Mouse (Mus musculus): ENCODE results near the gene Ccdc126. TPM values are rescaled to one million over a fixed set of nuclear protein-coding genes. Genes with fewer than 3 reads are reported as not detected.
A peak's percentile ranks its signal among the peaks of the same experiment; 100 is the strongest.

Ccdc126 gene
- polyA plus RNA-seq, 1 experiment from 2014 or later: 11.9 TPM

DNA sequence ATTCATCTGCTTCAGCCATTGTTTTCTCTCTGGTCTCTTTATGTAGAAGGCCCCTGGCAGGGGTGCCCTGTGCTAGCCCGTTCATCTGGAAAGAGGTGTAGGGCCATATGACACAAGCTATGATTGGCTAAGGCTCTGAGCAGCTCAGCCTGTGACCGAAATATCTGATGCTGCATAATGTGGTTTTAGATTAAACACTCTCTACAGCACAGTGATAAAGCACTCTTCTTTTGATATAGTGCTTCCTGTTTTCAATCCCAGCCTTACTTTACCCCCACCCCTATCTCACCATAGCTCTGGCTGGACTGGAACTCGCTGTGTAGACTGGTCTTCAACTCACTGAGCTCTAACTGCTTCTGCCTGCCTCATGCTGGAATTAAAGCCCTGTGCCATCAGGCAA, 2.3 kb downstream of the Ccdc126 start:
- no peak overlapping the region for H3K4me2 ChIP-seq (replicated peaks)
- H3K27ac ChIP-seq: no peak overlapping the region
- no peaks in the 10 kb centered on the region for H3K9me3 ChIP-seq
- no peaks in the 10 kb centered on the region for H3K36me3 ChIP-seq
- H3K9ac ChIP-seq: no peak overlapping the region
- H3K27me3 ChIP-seq (replicated peaks): no peaks in the 10 kb centered on the region
- H3K4me3 ChIP-seq (replicated peaks): no peak overlapping the region
- 0 out of 2 replicates have a peak, but pooled peaks cover 4% of the 10 kb centered on the region for H3K4me1 ChIP-seq (replicated peaks)
- WGBS: 62% methylated on average over 3 of the region's 3 CpGs
- ATAC-seq: no peak

DNA sequence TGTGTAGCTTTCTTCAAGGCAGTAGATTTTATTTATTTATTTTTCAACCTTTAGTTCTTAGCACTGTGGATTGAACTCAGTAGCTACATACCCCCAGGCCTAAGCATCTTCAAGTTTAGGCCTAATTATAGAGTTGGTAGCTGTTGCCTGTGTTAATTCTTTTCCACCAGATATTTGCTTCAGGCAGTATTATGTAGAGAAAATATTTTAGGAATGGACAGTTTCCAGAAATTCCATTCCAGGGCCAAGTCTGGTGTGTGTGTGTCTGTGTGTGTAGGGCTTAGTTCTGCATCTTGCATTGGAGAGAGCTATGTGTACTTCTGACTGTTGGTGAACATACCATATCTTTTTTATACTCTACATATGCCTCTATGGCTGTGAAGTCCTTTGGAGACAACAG, 3.0 kb downstream of the Ccdc126 start:
- Histone ChIP-seq H3K36me3 (no peaks in the 10 kb centered on the region), H3K27me3 (replicated peaks) (no peaks in the 10 kb centered on the region), H3K9me3 (no peaks in the 10 kb centered on the region), H3K4me1 (replicated peaks) (0 out of 2 replicates have a peak, but pooled peaks cover 4% of the 10 kb centered on the region), H3K4me2 (replicated peaks) (no peak overlapping the region), H3K4me3 (replicated peaks) (no peak overlapping the region), H3K27ac (no peak overlapping the region), H3K9ac (no peak overlapping the region)
- no peak for ATAC-seq

DNA sequence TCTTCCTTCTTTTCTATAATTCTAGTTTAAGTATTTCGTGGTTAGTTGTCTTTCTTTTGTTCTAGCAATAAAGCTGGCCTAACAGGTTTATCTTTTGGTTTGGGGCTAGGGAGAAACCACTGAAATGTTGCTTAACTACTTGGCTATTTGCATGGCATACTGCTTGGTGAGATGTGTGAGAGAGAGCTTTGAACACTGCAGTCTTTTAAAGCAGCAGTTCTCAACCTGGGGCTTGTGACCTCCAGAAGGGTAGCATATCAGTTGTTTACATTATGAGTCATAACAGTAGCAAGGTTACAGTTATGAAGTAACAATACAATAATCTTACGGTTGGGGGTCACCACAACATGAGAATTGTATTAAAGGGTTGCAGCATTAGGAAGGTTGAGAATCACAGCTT, 3.9 kb downstream of the Ccdc126 start:
- H3K9me3 ChIP-seq: no peaks in the 10 kb centered on the region
- H3K27me3 ChIP-seq (replicated peaks): no peaks in the 10 kb centered on the region
- H3K36me3 ChIP-seq: no peaks in the 10 kb centered on the region
- no peak overlapping the region for H3K9ac ChIP-seq
- H3K4me1 ChIP-seq (replicated peaks): 0 out of 2 replicates have a peak, but pooled peaks cover 4% of the 10 kb centered on the region
- no peak for ATAC-seq
- 39% methylated on average over 2 of the region's 2 CpGs for whole genome bisulfite sequencing
- H3K4me2 ChIP-seq (replicated peaks): no peak overlapping the region
- no peak overlapping the region for H3K27ac ChIP-seq
- no peak overlapping the region for H3K4me3 ChIP-seq (replicated peaks)

DNA sequence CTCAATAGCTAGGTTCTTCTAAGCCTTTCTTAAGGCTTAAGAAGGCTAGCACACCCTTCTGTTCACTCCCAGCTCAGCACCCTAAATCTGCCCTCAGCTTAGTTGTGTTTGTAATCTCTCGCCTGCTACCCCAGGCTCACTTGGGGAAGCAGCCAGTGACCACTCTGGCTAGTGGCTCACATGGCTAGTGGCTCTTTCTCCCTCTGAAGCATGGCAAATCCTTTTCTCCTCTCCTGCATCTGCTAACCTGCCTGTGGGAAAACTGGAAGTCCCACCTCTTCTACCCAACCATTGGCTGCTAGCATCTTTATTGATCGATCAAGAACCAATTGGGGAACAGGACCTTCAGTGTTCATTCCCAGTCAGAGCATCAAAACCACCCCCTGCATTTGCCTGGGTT, 5.5 kb downstream of the Ccdc126 start:
- 72% methylated on average over 2 of the region's 2 CpGs for WGBS
- ATAC-seq: no peak

GRCm38 (mm10) chr6:49325294-49325693, 6.2 kb downstream of the Ccdc126 start:
- no peak overlapping the region for H3K4me2 ChIP-seq (replicated peaks)
- 0 out of 2 replicates have a peak, but pooled peaks cover 4% of the 10 kb centered on the region for H3K4me1 ChIP-seq (replicated peaks)
- no peak overlapping the region for H3K4me3 ChIP-seq (replicated peaks)
- H3K27me3 ChIP-seq (replicated peaks): no peaks in the 10 kb centered on the region
- no peak for ATAC-seq
- H3K9me3 ChIP-seq: no peaks in the 10 kb centered on the region
- 90% methylated on average over 1 of the region's 1 CpGs for WGBS
- H3K36me3 ChIP-seq: no peaks in the 10 kb centered on the region
- H3K27ac ChIP-seq: no peak overlapping the region
- no peak overlapping the region for H3K9ac ChIP-seq

More for the DNA sequence above, 5.5 kb downstream of the Ccdc126 start:
- H3K36me3 ChIP-seq: no peaks in the 10 kb centered on the region
- no peaks in the 10 kb centered on the region for H3K9me3 ChIP-seq
- H3K4me3 ChIP-seq (replicated peaks): no peak overlapping the region
- no peak overlapping the region for H3K4me2 ChIP-seq (replicated peaks)
- 0 out of 2 replicates have a peak, but pooled peaks cover 4% of the 10 kb centered on the region for H3K4me1 ChIP-seq (replicated peaks)
- H3K27me3 ChIP-seq (replicated peaks): no peaks in the 10 kb centered on the region
- no peak overlapping the region for H3K27ac ChIP-seq
- H3K9ac ChIP-seq: no peak overlapping the region

- no peaks in the 10 kb centered on the region for H3K27me3 ChIP-seq (replicated peaks)
- 83% methylated on average over 3 of the region's 3 CpGs for WGBS
These were observed 7.8 kb downstream of the Ccdc126 start for GRCm38 (mm10) chr6:49326846-49327245.

DNA sequence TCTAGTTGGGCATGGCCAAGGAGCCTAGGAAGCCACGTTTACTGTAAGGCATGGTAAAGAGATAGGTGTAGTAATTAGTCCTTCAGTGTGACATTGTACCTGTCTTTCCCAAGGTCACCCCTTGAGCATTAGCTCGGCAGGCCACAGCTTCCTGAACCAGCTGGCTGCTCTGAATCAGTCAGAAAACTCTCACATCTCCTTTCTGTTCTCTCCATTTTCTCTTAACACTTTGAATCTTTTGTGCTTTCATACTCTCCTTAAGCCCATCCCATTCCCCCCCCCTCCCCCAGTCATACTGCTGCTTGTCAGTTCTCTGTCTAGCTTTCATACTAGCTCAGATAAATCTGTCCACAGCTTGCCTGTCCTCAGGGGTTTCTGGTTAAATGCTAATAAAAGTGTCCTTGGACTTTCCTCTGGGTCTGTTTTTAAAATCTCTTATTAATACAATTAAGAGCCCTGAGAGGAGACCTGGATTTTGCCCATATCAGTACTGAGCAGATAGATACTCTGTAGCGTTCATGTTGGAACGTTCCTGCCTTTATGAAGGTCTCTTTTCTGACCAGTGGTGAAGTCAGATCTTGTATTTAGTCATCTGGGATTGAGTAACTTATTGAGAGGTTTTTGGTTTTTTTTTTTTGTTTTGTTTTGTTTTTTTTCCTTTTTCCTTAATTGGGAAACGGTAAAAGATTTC, 12.4 kb downstream of the Ccdc126 start:
- Histone ChIP-seq H3K9ac (no peak overlapping the region), H3K4me1 (replicated peaks) (no peaks in the 10 kb centered on the region), H3K27ac (no peak overlapping the region), H3K9me3 (no peaks in the 10 kb centered on the region), H3K4me3 (replicated peaks) (no peak overlapping the region), H3K36me3 (no peaks in the 10 kb centered on the region), H3K4me2 (replicated peaks) (no peak overlapping the region), H3K27me3 (replicated peaks) (no peaks in the 10 kb centered on the region)
- no peak for ATAC-seq
- WGBS: 57% methylated on average over 5 of the region's 5 CpGs

More at GRCm38 (mm10) chr6:49326846-49327245, 7.8 kb downstream of the Ccdc126 start:
- H3K4me1 ChIP-seq (replicated peaks): 0 out of 2 replicates have a peak, but pooled peaks cover 4% of the 10 kb centered on the region
- H3K4me2 ChIP-seq (replicated peaks): no peak overlapping the region
- no peak overlapping the region for H3K4me3 ChIP-seq (replicated peaks)
- H3K9ac ChIP-seq: no peak overlapping the region
- H3K9me3 ChIP-seq: no peaks in the 10 kb centered on the region
- ATAC-seq: no peak
- H3K36me3 ChIP-seq: no peaks in the 10 kb centered on the region
- no peak overlapping the region for H3K27ac ChIP-seq

DNA sequence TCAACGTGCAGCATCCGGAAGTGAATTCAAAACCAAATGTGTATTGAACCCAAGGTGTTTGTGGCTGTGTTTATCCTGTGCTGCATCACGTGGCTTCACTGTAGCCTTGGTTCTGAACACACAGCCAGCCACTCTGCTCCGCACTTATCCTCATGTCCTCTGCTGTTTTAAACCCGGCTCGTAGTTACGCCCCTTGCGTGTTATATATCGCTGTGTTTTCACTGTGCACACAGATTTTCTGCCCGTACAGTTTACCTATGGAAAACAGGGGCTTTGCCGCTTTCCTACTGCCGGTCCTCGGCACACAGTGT, 12.9 kb downstream of the Ccdc126 start:
- Histone ChIP-seq H3K27ac (no peak overlapping the region), H3K9me3 (no peaks in the 10 kb centered on the region), H3K4me2 (replicated peaks) (0 out of 2 replicates have a peak overlapping the region, but pooled peaks have one; percentile 9), H3K36me3 (no peaks in the 10 kb centered on the region), H3K4me3 (replicated peaks) (no peak overlapping the region), H3K9ac (no peak overlapping the region), H3K27me3 (replicated peaks) (no peaks in the 10 kb centered on the region), H3K4me1 (replicated peaks) (no peaks in the 10 kb centered on the region)
- no peak for ATAC-seq
- 55% methylated on average over 13 of the region's 13 CpGs for WGBS

DNA sequence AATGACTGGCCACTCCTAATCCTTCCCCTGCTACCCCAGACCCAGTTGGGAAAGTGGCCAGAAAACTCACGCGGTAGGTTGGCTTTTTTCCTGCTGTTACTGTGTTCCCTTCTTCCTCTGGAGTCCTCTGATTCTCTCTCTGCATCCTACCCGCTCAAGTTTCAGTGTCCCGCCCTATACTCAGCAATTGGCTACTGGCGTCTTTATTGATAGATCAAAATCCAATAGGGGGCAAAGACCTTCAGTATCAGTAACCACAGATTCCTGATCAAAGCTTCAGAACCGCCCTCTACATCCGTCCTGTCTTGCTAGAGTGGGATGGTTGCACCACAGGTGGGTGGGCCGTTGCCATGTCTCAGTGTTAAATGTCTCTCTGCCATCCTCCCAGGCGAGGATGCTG, 19.5 kb downstream of the Ccdc126 start:
- Histone ChIP-seq H3K4me3 (replicated peaks) (no peak overlapping the region), H3K36me3 (no peaks in the 10 kb centered on the region), H3K4me1 (replicated peaks) (no peaks in the 10 kb centered on the region), H3K27ac (no peak overlapping the region), H3K4me2 (replicated peaks) (no peak overlapping the region), H3K9me3 (no peaks in the 10 kb centered on the region), H3K27me3 (replicated peaks) (no peaks in the 10 kb centered on the region), H3K9ac (no peak overlapping the region)
- WGBS: 32% methylated on average over 9 of the region's 9 CpGs
- no peak for ATAC-seq

DNA sequence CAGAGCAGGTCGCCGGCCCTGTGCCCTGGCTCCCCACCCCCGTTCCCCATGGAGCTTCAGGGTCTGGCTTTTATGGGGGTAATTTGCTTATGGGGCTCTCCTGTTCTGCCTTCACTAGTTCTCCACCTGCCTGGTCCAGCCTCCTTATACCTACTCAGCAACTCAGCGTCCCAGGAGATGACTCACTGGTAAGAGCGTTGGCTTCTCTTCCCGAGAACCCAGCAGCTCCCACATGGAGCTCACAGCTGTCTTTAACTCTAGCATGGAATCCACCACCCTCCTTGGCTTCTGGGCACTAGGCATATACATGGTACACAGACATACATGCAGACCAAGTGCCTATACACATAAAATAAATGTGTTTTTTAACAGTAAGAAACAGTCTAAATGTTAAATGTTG, 20.1 kb downstream of the Ccdc126 start:
- Histone ChIP-seq H3K27ac (no peak overlapping the region), H3K9me3 (no peaks in the 10 kb centered on the region), H3K4me2 (replicated peaks) (no peak overlapping the region), H3K9ac (no peak overlapping the region), H3K36me3 (no peaks in the 10 kb centered on the region), H3K4me1 (replicated peaks) (no peaks in the 10 kb centered on the region), H3K27me3 (replicated peaks) (no peaks in the 10 kb centered on the region), H3K4me3 (replicated peaks) (no peak overlapping the region)
- 42% methylated on average over 6 of the region's 6 CpGs for WGBS
- no peak for ATAC-seq

DNA sequence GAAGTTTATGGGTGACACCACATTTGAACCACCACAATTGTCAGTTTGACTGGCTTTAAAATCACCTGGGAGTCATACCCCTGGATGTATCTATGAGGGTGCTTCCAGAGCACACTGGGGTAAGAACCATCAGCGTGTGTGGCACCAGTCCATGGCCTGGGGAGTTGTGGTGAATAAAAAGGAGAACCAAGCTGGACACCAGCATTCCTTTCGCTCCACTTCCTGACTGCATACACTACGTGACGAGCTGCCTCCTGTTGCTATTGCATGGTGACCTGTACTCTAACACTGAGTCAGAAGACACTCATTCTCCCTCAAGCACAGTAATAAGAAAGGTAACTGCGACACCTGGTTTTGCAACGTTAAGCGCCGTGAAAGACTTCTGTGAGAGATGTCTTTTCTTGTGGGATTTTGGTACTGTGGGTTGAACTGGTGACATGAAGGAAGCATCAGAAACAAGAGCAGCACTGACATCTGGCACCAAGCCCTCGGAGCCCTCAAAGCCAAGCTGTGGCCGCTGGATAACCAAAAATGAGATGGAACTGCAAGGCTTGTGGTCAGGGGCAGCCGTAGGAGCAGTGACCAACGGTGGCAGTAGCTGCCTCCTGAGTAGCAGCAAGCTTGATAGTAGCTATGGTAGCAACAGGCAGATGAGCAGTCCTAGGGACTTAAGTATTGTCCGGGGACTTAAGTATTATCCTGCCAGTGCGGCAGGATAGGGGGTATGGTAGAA, 24.8 kb downstream of the Ccdc126 start:
- Histone ChIP-seq H3K4me3 (replicated peaks) (no peak overlapping the region), H3K27me3 (replicated peaks) (no peaks in the 10 kb centered on the region), H3K4me1 (replicated peaks) (no peaks in the 10 kb centered on the region), H3K36me3 (no peaks in the 10 kb centered on the region), H3K9ac (no peak overlapping the region), H3K27ac (no peak overlapping the region), H3K4me2 (replicated peaks) (no peak overlapping the region), H3K9me3 (no peaks in the 10 kb centered on the region)
- 83% methylated on average over 14 of the region's 14 CpGs for WGBS
- ATAC-seq: no peak

GRCm38 (mm10) chr6:49349826-49350225, 30.8 kb downstream of the Ccdc126 start:
- WGBS: 88% methylated on average over 7 of the region's 7 CpGs
- H3K4me2 ChIP-seq (replicated peaks): no peak overlapping the region
- no peak for ATAC-seq
- H3K4me3 ChIP-seq (replicated peaks): no peak overlapping the region
- no peaks in the 10 kb centered on the region for H3K36me3 ChIP-seq
- H3K27ac ChIP-seq: no peak overlapping the region
- H3K9ac ChIP-seq: no peak overlapping the region
- H3K27me3 ChIP-seq (replicated peaks): no peaks in the 10 kb centered on the region
- H3K9me3 ChIP-seq: no peaks in the 10 kb centered on the region
- H3K4me1 ChIP-seq (replicated peaks): no peaks in the 10 kb centered on the region

DNA sequence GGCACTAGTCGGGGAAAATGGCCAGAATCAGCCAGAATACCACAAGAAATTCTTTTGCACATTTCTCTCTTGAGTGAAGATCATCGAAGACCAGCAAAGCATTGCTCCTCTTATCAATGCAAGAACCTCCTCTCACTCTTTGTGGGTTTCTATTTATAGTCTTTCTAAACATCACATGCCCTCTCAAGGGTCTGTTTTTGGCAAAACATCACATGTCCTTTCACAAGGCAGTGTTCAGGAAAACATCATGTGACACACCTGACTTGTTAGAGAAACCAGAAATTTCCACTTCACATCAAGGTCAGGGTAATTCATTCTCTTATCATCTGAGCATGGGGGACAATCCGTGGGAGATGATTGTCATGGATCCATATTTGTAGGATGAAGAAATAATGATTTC, 35.5 kb downstream of the Ccdc126 start:
- Histone ChIP-seq H3K27me3 (replicated peaks) (no peaks in the 10 kb centered on the region), H3K9ac (no peak overlapping the region), H3K9me3 (no peaks in the 10 kb centered on the region), H3K27ac (no peak overlapping the region), H3K4me2 (replicated peaks) (no peak overlapping the region), H3K4me1 (replicated peaks) (no peaks in the 10 kb centered on the region), H3K36me3 (no peaks in the 10 kb centered on the region), H3K4me3 (replicated peaks) (no peak overlapping the region)
- WGBS: 72% methylated on average over 3 of the region's 3 CpGs
- no peak for ATAC-seq

Measured in intestine, embryonic 15.5 days (tissue).